Mouse (Mus musculus): ENCODE data around the gene Zfp882.
"Not testable (repeated sequence)": the region's sequence is repeated elsewhere in the genome, so short reads cannot be mapped to it uniquely, and the experiment has no call there.

The Zfp882 gene

GRCm38 (mm10) chr8:71952961-71953700 lies 44.7 kb downstream of the Zfp882 start:
- not testable (repeated sequence) for DNase-seq

- DNase-seq, result no peak
These were observed 46.3 kb downstream of the Zfp882 start for GRCm38 (mm10) chr8:71954666-71955065.

GRCm38 (mm10) chr8:71960483-71960882 lies 52.1 kb downstream of the Zfp882 start:
- DNase-seq, result no peak

- no peak for DNase-seq
These were observed 53.4 kb downstream of the Zfp882 start for GRCm38 (mm10) chr8:71961796-71962195.

- DNase-seq, result no peak
These were observed 55.6 kb downstream of the Zfp882 start for GRCm38 (mm10) chr8:71964051-71964450.

- no peak for DNase-seq
These were observed 56.8 kb downstream of the Zfp882 start for GRCm38 (mm10) chr8:71965166-71965565.
